Mouse (Mus musculus): ENCODE measurements around the gene Mrps23.

Mrps23 gene

GRCm38 (mm10) chr11:88241468-88242301 lies 37.5 kb downstream of the Mrps23 start:
- in situ Hi-C loops (cut with MboI; ENCODE audit: low sequenced_read_pairs): no loop called here

GRCm38 (mm10) chr11:88245581-88246170 lies 41.5 kb downstream of the Mrps23 start:
- in situ Hi-C loops (cut with MboI; ENCODE audit: low sequenced_read_pairs): no loop called here

GRCm38 (mm10) chr11:88248636-88249035 lies 44.4 kb downstream of the Mrps23 start:
- in situ Hi-C loops (cut with MboI; ENCODE audit: low sequenced_read_pairs): no loop called here

DNA sequence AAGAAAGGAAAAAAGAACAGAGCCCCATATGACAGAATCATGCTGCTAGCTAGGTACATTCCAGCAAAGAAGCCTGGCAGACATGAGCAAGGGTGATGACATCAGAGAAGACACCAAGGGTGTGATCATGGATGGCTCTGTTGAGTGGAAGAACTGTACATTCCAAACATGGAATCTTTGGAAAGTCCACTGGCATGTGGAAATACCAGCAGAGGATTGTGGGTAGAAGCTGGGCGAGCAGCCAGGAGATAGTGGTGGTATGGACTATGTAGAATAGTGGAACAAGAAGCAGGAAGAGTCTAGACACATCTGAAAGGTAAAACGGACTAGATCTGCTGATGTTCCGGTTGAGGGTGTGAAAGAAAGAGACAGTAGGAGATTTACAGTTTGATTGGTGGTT lies 46.4 kb downstream of the Mrps23 start:
- in situ Hi-C loops (cut with MboI; ENCODE audit: low sequenced_read_pairs): loop anchor here (25.0 kb wide), 1 partner anchor 562 kb away; no protein-coding TSS in a partner anchor

- in situ Hi-C loops (cut with MboI; ENCODE audit: low sequenced_read_pairs): loop anchor here (25.0 kb wide), 1 partner anchor 561 kb away; no protein-coding TSS in a partner anchor
These were observed 47.1 kb downstream of the Mrps23 start for GRCm38 (mm10) chr11:88251295-88251694.

DNA sequence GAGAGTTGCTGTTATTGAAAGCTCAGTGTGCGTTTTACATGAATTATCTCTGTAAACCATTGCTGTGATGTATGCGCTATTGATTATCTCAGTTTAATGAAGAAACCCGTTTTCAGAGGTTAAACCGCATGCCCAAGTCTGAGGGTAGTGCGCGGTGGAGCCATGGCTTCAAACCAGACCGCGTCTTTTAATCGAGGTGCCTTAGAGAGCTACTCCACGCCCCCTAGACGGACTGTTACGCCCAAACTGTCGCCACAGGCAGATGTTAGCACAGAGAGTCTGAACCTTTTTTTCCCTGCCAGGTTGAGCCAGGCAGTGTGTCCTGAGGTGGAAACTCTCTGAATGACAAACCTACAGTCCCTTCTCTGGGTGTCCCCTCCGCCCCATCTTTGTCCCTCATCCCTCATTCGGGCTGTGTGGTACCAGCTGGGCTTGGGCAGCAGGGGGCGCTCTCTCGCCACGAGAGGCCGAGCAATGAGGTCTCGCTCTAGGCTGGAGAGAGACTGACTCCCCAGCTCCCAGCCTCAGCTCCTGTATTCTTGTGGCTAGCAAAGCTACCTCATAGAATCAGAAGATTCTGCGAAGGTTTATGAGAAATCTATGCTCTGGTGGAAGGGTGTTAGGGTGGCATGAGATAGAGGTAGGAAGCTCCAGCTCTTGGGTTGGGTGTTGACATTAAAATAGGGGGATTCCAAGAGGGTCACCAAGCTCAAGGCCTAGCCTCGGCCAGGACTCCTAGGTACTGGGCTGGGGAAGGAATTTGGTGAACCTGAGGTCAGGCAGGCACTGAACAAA lies 48.0 kb downstream of the Mrps23 start:
- in situ Hi-C loops (cut with MboI; ENCODE audit: low sequenced_read_pairs): loop anchor here (25.0 kb wide), 1 partner anchor 560 kb away; no protein-coding TSS in a partner anchor

DNA sequence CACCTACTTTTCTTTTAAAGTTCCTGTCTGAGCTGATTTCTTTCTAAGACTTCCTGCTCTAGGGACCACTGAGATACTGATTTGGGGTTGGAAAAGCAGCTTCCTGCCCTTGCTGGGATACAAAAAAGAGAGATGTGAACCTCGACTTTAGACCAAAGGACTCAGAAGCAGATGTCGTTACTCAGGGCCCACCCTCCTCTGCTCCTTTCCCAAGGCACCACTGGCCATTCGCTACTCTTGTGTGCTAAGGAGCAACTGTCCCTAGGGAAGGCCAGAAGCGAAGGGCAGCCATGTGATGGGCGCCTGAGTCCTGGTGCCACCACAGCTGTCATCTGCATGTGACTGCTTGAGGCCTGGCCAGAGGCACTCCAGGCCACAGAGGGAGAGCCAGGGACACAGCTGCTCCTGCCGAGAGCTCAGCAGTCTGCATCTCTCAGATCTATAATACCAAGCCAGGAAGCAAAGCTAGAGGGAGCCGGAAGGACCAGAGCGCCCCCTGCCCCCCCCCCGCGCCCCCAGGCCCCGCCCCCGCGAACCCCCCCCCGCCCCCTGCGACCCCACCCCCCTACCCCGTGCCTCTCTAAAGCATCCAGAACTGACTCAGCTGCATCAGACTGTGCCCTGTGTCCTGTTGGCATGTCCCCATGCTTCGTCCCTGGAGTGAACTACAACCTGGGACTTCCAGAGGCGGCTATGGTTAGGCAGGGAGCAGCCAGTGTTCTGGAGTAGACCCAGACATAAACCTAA lies 48.8 kb downstream of the Mrps23 start:
- in situ Hi-C loops (cut with MboI; ENCODE audit: low sequenced_read_pairs): loop anchor here (25.0 kb wide), 1 partner anchor 559 kb away; no protein-coding TSS in a partner anchor

DNA sequence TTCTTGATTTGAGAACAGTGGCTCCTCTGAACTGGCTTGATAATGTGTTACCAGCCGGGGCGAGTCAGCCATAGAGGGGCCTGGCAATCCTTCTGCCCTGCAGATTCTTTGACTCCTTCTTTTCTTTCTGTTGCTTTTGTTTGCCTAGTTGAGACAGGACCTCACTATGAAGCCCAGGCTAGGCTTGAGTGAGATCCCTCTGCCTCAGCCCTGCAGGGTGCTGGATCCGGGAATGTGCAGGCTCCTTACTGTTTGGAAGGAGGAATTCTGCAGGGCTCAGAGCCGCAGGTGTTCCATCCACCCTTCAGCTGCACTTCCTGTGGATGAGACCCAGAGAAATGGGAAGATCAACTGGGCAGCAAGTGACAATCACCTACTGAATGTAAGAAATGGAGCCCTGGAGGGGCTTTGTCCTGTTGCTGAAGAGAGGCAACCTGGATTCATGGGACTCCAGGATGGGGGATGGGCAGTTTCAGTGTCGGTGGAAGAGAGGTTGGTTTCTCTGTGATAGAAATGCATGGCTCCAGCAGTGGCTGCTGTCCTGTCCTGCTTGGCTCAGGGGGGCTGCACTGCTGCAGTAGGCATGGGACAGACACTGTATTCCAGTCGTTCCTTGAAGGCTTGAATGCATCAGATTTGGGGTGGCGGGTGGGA lies 49.5 kb downstream of the Mrps23 start:
- in situ Hi-C loops (cut with MboI; ENCODE audit: low sequenced_read_pairs): loop anchor here (25.0 kb wide), 1 partner anchor 559 kb away; no protein-coding TSS in a partner anchor

- in situ Hi-C loops (cut with MboI; ENCODE audit: low sequenced_read_pairs): loop anchor here (25.0 kb wide), 1 partner anchor 555 kb away; no protein-coding TSS in a partner anchor
These were observed 53.5 kb downstream of the Mrps23 start for GRCm38 (mm10) chr11:88257700-88258099.

DNA sequence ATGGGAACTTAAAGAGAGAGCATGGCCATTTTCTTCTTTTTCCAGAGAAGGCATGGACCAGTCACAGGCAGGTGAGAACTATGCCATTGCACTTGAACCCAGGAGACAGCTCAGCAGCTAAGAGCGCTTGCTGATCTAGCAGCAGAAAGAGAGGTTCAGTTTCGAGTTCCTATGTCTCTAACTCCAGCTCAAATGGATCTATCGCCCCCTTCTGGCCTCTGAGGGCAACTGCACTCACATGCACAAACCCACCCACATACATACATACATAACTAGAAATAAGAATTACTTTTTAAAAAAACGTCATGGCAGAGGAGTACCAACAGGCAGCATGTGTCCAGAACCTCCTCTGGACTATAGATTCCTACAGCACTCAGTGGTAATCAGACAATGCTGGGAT lies 54.0 kb downstream of the Mrps23 start:
- in situ Hi-C loops (cut with MboI; ENCODE audit: low sequenced_read_pairs): loop anchor here (25.0 kb wide), 1 partner anchor 554 kb away; no protein-coding TSS in a partner anchor

DNA sequence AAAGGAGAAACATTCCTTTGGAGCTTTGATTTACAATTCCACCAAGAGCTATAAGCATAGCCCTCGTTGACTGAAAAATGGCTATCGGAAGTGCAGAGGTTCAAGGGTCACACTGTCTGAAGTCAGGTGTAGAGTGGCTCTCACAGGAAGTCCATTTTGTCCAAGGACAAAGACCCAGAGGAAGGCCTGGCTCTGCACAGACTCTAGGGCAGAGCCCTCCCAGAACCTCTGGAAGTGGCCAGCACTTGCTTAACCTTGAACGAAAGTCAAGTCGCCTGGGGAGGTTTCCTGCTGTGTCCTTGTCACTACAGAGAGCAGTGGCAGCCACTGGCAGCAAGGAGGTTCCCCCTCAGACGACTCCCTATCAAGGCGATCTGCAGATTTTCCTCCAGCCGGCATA lies 56.3 kb downstream of the Mrps23 start:
- in situ Hi-C loops (cut with MboI; ENCODE audit: low sequenced_read_pairs): loop anchor here (25.0 kb wide), 1 partner anchor 552 kb away; no protein-coding TSS in a partner anchor

Measured in CH12F3 (cell line).